Mouse (Mus musculus) small intestine, adult 2 months (tissue): ENCODE results near the gene Fam186b. TPM values are rescaled to one million over a fixed set of nuclear protein-coding genes. Genes with fewer than 3 reads are reported as not detected.
A peak's percentile ranks its signal among the peaks of the same experiment; 100 is the strongest.
"Not testable (repeated sequence)": the region's sequence is repeated elsewhere in the genome, so short reads cannot be mapped to it uniquely, and the experiment has no call there.

Experiments used
- H3K27ac ChIP-seq: fragments of 200-500 bp; 2 replicates; pipeline ENCODE4 v1.5.1; 2012; ENCODE audit warnings: low read depth, low read length, control low read depth, inconsistent platforms; ENCODE audit not compliant: insufficient read depth
- H3K27me3 ChIP-seq: fragments of 200-500 bp; 2 replicates; pipeline ENCODE4 v1.6.1; 2012; ENCODE audit warnings: mild to moderate bottlenecking, moderate library complexity, low read length, inconsistent platforms; ENCODE audit not compliant: control insufficient read depth, insufficient read depth
- H3K36me3 ChIP-seq: fragments of 200-500 bp; 2 replicates; pipeline ENCODE4 v1.6.1; 2012; ENCODE audit warnings: mild to moderate bottlenecking, low read length, control low read depth, inconsistent platforms; ENCODE audit not compliant: control insufficient read depth, insufficient read depth
- H3K4me1 ChIP-seq: fragments of 200-500 bp; 2 replicates; pipeline ENCODE4 v1.6.1; 2012; ENCODE audit warnings: low read length, inconsistent platforms, mixed read lengths; ENCODE audit not compliant: control insufficient read depth, insufficient read depth, insufficient read length
- H3K4me3 ChIP-seq: fragments of 200-500 bp; 2 replicates; pipeline ENCODE4 v1.5.1; 2012; ENCODE audit warnings: low read depth, mild to moderate bottlenecking, control low read depth, inconsistent platforms, low read length, moderate library complexity
- CTCF ChIP-seq: fragments of 200-500 bp; IDR thresholded peaks from 2 replicates; pipeline ENCODE4 v1.5.1; 2012; ENCODE audit warnings: low read depth, mild to moderate bottlenecking, control low read depth, inconsistent platforms, low read length, moderate library complexity, mixed read lengths; ENCODE audit not compliant: insufficient replicate concordance, insufficient read length; ENCODE audit errors: extremely low read depth
- POLR2A ChIP-seq: fragments of 200-500 bp; IDR thresholded peaks from 2 replicates; pipeline ENCODE4 v1.6.1; 2012; ENCODE audit warnings: low read depth, mild to moderate bottlenecking, control low read depth, inconsistent platforms, low read length, moderate library complexity
- WGBS: fragments of 180-500 bp; shearing (Covaris S2); methylation state at CpG from one replicate; pipeline ENCODE4 v1.1.7; 2018; 5-methylcytosine and 5-hydroxymethylcytosine counted together
- polyA plus RNA-seq: library from polyadenylated mRNA; depleted of rRNA; stranded (reverse); fragments of >200 nt; gene quantifications from 2 replicates; pipeline ENCODE4 v1.2.3, GENCODE M21; 2012

The Fam186b gene
- polyA plus RNA-seq, 1 experiment, result not detected

DNA sequence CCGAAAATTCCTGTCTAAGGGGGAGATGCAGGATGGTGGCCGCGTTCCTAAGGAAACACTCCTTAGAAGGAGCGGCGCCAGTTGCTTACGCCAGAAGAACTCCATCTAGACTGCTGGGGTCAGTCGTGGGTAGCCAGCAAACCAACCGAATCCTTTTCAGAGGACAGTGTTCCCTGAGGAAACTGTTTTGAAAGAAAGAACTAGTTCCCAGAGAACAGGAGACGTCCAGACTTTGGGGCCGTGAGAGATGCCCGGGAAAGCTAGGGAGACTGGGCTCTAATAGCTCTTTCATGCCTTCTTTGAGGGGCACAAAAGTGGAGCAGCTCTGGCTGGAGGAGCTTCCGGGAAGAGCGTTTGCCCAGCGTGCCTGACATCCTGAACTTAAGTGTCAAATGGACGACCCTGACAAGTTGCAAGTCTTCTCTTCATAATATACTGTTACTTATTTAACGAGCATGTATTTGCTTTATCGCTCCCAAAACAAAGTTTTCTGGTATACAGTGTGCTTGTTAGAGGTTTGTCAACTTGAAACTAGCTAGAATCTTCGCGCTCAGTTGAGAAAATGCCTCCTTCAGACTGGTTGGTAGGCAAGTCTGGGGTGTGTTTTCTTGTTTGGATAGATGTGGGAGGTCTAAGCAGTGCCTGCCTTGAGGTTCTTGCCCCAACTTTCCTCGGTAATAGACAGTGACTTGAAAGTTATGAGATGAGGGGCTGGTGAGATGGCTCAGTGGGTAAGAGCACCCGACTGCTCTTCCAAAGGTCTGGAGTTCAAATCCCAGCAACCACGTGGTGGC lies 43.1 kb downstream of the Fam186b start:
- no peak for TF ChIP-seq POLR2A
- 0 out of 2 replicates have a peak, but pooled peaks have one; percentile 7 for TF ChIP-seq CTCF
- WGBS, result 2% methylated on average over 22 of the region's 22 CpGs
- peaks cover 18% of the 10 kb centered on the region for H3K36me3 ChIP-seq
- H3K27me3 ChIP-seq, result no peaks in the 10 kb centered on the region
- H3K27ac ChIP-seq, result peak overlapping the region; percentile 97
- peaks cover 15% of the 10 kb centered on the region for H3K4me1 ChIP-seq
- H3K4me3 ChIP-seq, result peak overlapping the region; percentile 95

DNA sequence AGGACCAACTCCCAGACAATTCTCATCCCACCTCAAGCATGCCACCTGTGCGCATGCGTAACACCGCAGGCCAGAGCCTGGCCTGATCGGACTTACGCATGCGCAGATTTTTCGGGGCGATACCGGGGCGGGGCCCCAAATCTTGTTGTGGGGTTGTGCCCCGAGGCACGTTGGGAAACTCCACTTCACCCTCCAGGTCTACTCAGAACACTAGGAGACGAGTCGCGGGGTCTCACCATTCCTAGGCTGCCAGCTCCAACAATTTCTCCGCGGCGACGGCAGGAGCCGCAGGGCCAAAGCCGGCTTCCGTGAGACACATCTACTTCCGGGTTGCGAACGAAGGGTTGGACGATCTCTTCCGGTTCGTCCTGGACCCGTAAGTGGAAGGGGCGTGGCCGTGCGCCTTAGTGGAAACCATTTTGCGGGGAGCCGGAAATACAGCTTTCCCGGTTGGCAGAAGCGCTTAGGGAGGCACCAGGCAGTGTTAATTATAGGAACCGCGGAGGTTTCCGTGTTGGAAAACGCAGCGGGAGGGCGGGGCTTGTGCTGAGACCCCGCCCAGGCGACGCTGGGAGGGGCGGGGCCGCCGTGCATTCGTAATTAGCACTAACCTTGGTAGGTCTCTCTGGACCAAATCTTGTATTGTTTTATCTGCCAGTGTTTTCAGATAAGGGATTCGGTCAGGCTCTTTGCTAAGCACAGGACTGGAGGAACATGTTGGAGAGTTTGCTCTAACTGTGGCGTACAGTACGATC lies 43.9 kb downstream of the Fam186b start, which contains the start of gene Mcrs1:
Mcrs1 (minus strand) TSS at position 336 of the 755 bp plus-strand sequence.
- H3K27ac ChIP-seq, result peak within 1 kb of the TSS; percentile 97
- H3K27me3 ChIP-seq, result no peaks in the 10 kb centered on the region
- peaks cover 25% of the 10 kb centered on the region for H3K36me3 ChIP-seq
- TF ChIP-seq POLR2A, result peak; percentile 53; the same call in 1 of the 2 replicates
- no peak for TF ChIP-seq CTCF
- under 1% methylated on average over 52 of the region's 52 CpGs for WGBS
- peaks cover 15% of the 10 kb centered on the region for H3K4me1 ChIP-seq
- H3K4me3 ChIP-seq, result peak within 1 kb of the TSS; percentile 95

DNA sequence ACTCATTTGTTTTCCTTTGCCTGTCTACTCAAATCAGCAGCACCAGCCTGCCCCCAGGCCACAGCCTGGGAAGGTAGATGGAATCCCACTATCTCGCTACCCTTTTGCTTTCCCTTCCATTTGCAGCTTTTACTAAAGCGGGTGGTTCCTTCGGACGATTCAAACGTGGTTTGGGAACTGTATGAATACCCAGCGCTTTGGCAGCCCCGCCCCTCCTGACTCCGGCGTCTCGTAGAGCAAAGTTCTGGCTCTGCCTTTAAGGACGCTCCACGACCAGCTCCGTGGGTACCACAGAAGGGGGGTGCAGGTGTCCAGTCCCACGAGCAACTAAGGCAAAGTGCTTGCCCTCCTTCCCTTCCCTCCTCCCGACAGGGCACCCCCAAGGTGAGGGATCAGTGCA lies 44.6 kb downstream of the Fam186b start:
- peaks cover 15% of the 10 kb centered on the region for H3K4me1 ChIP-seq
- H3K27me3 ChIP-seq, H3K27ac ChIP-seq: not testable (repeated sequence)
- peaks cover 29% of the 10 kb centered on the region for H3K36me3 ChIP-seq
- peak overlapping the region; percentile 95 for H3K4me3 ChIP-seq
- under 1% methylated on average over 15 of the region's 15 CpGs for whole genome bisulfite sequencing

DNA sequence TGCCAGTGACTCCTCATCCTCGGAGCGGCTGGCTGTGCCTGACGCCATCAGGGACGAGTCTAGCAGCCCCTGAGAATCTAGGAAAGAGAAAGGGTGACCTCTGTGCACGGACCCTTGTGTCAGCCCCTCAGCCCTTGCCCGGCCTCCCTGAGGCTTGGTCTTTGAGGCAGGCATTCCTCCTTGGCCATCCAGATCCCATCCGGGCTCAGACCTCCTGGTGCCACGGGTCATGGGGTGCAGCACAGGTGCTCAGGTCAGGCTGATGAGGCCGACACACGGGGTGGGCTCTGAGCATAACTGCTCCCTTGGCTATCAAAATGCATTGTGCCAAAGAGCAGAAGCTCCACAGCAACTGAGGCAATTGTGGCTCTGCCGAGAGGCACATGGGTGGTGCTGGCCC lies 45.8 kb downstream of the Fam186b start:
- H3K27ac ChIP-seq, result no peak overlapping the region
- TF ChIP-seq POLR2A (no peak), CTCF (no peak)
- peaks cover 15% of the 10 kb centered on the region for H3K4me1 ChIP-seq
- no peaks in the 10 kb centered on the region for H3K27me3 ChIP-seq
- WGBS, result 96% methylated on average over 11 of the region's 11 CpGs
- no peak overlapping the region for H3K4me3 ChIP-seq
- peaks cover 39% of the 10 kb centered on the region for H3K36me3 ChIP-seq

DNA sequence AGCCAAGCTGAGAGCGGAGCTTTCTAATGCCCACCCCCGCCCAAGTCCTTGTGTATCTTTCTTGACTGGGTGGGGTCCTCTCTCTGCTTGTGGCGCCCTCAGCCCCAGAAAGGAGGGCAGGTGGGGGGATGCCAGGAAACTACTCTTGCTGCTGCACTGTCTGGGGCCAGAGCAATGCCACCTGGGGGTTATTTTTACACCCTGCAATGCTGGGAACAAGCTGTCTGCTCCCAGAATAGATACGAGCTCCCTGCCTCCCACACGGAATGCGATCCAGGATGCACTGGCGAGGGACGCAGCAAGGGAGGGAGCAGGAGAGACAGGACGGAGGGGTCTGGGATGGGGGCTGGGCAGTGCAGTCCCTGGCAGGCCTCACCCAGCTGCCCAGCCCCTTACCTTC lies 46.7 kb downstream of the Fam186b start:
- H3K36me3 ChIP-seq, result peaks cover 49% of the 10 kb centered on the region
- 95% methylated on average over 9 of the region's 9 CpGs for WGBS
- no peak overlapping the region for H3K4me3 ChIP-seq
- TF ChIP-seq POLR2A, result no peak
- TF ChIP-seq CTCF, result no peak
- no peak overlapping the region for H3K27ac ChIP-seq
- no peaks in the 10 kb centered on the region for H3K27me3 ChIP-seq
- peaks cover 7% of the 10 kb centered on the region for H3K4me1 ChIP-seq

DNA sequence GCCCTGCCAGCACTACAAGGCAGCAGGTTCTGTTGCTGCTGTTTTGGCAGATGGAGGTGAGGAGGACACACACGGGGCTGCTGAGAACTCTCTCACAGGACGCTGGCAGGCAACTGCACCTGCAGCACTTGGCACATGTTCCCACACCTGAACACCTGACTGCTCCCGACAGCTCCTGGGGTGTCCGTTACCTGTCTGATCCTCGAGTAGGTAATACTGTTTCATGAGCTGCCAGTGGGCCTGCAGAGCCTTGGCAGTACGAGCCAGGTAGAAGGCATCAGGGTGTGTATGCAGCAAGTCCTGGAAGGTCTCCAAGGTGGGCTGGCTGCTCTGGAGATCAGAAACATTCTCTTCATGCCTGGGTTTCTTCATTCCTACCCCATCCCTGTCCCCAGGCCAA lies 49.0 kb downstream of the Fam186b start:
- 71% methylated on average over 6 of the region's 6 CpGs for WGBS
- H3K4me1 ChIP-seq, H3K4me3 ChIP-seq, H3K27ac ChIP-seq, H3K27me3 ChIP-seq: not testable (repeated sequence)
- peaks cover 65% of the 10 kb centered on the region for H3K36me3 ChIP-seq

DNA sequence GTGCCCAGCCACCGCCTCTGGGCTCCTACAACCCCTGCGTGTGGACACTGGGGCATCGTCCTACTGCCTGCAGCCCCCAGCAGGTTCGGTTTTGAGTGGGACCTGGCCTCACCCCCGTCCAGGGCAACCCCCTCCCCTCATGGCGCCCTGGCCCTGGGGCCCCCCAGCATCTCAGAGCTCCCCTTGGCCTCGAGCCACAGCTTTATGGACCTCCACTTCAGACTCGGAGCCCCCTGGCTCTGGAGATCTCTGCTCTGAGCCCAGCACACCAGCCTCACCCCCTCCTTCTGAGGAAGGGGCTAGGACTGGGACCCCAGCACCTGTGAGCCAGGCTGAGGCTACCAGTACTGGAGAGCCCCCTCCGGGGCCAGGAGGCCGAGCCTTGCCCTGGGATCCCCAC lies 53.6 kb downstream of the Fam186b start:
- 91% methylated on average over 10 of the region's 10 CpGs for WGBS

More for the DNA sequence above, 53.6 kb downstream of the Fam186b start:
- Histone ChIP-seq H3K4me1 (no peaks in the 10 kb centered on the region; the same call in 1 of the 2 replicates), H3K27me3 (no peaks in the 10 kb centered on the region), H3K27ac (no peak overlapping the region), H3K36me3 (peaks cover 45% of the 10 kb centered on the region), H3K4me3 (no peak overlapping the region)
- TF ChIP-seq CTCF (no peak), POLR2A (no peak)
